Mouse (Mus musculus) left cerebral cortex, adult 8-10 months (tissue): ENCODE results near the gene Hk1. TPM values are rescaled to one million over a fixed set of nuclear protein-coding genes. Genes with fewer than 3 reads are reported as not detected.

Source experiments
- DNase-seq, 2 experiments: peaks; one replicate each; pipeline ENCODE4 v3.0.0; 2022; ENCODE audit warnings: low spot score in 2 of 2
- total RNA-seq, 4 experiments: library from RNA; stranded (reverse); gene quantifications; 2 replicates each; pipeline ENCODE4 v1.2.4; 2022

The Hk1 gene
- total RNA-seq, 4 experiments from 2014 or later: 308 to 326 (median 318) TPM

DNA sequence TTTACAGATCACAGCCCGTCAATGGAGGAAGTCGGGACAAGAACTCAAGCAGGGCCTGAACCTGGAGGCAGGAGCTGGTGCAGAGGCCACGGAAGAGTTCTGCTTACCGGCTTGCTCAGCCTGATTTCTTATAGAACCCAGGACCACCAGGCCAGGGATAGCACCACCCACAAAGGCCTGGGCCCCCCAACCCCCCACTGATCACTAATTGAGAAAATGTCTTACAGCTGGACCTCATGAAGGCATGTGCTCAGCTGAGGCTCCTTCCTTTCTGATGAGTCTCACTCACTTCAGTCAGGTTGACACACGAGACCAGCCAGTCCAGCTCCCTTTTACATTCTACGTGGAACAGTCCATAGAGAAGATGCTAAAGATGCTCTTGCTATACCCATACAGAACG, 153.9 kb downstream of the Hk1 start:
- no peak for DNase-seq

GRCm38 (mm10) chr10:62224231-62224630, 155.5 kb downstream of the Hk1 start:
- DNase-seq: no peak

- no peak for DNase-seq
Observed at GRCm38 (mm10) chr10:62222777-62223176, 156.9 kb downstream of the Hk1 start.

- no peak for DNase-seq
Observed at GRCm38 (mm10) chr10:62221647-62222046, 158.1 kb downstream of the Hk1 start.

- no peak for DNase-seq
Observed at GRCm38 (mm10) chr10:62220732-62221514, 158.8 kb downstream of the Hk1 start.

Other genes with a start within 250 kb of the Hk1 start
- not detected for gene Neurog3, start 246.8 kb downstream of the Hk1 start, total RNA-seq
- 10 to 100 TPM; 47.0 to 57.8 (median 52.5) TPM for gene Fam241b, start 236.0 kb downstream of the Hk1 start, total RNA-seq
- gene Tspan15, start 148.7 kb downstream of the Hk1 start, total RNA-seq: 10 to 100 TPM; 10.2 to 14.8 (median 13.5) TPM
- under 1 TPM; 0.15 to 0.39 (median 0.32) TPM for gene Tacr2, start 127.5 kb downstream of the Hk1 start, total RNA-seq
- 10 to 100 TPM in 1 of 4 experiments, 1 to 10 TPM in 3; 5.8 to 10.4 (median 7.2) TPM for gene Hkdc1, start 42.6 kb upstream of the Hk1 start, total RNA-seq
- gene 4930507D05Rik, start 69.6 kb upstream of the Hk1 start, total RNA-seq: 1 to 10 TPM in 2 of 4 experiments, under 1 TPM in 2; 0.81 to 1.8 (median 1.0) TPM
- gene Supv3l1, start 69.8 kb upstream of the Hk1 start, total RNA-seq: 10 to 100 TPM; 23.0 to 33.5 (median 27.6) TPM
- 10 to 100 TPM; 47.3 to 54.9 (median 51.6) TPM for gene Vps26a, start 106.9 kb upstream of the Hk1 start, total RNA-seq
- 10 to 100 TPM in 2 of 4 experiments, 1 to 10 TPM in 2; 7.4 to 18.7 (median 11.6) TPM for gene Srgn, start 147.5 kb upstream of the Hk1 start, total RNA-seq
- gene Kif1bp, start 198.5 kb upstream of the Hk1 start, total RNA-seq: 100 to 1,000 TPM; 161 to 183 (median 170) TPM
- gene Ddx21, start 222.4 kb upstream of the Hk1 start, total RNA-seq: 10 to 100 TPM; 18.6 to 21.8 (median 19.5) TPM